12 mouse cellular contexts compared by ENCODE assay signal in the genomic region with DNA sequence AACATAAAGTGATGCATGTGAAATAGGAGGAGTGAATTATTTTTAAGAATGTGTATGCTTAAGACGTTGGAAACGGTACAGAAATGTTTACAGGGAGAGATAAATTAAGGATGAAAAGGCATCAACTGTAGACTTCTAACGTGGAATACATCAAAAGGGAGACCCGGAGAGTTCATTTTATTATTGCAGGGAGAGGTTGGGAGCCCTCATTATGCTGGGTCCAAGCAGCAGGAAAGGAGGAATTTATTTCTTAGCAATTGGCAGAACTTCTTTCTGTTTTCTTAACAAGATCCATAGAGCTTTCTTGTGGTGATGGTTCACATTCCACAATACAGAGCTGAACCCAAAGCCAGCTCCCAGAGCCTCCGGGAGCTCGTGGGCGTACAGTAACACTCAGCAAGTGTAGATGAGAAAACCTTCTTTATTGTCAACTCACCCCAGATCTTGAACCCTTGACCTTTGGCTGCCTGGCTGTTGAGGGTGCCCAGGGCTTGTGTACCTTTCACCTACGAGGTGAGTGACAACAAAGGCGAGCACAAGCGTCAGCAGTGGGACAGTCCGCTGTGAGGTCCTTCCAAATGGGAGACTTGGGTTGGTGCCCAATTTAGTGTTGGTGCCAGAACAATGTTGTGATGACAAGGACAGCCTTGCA.
DNase-seq lines count a peak whose midpoint lies in the region; ATAC-seq and TF ChIP-seq lines count a peak whose summit lies in the region.
"Had no signal": no experiment of that assay in that cellular context is flagged by ENCODE, and none has a peak within 500 bp of the region (broad histone marks: within the 10 kb centered on the region; RNA-seq: fewer than 3 reads in every experiment).

No protein-coding gene starts in this region.

- no peaks in the 10 kb centered on the region for H3K9me3 ChIP-seq in heart, embryonic 10.5 days
- H3K9me3 ChIP-seq in heart, embryonic 11.5 days (replicated peaks; ENCODE audit: control insufficient read depth, low read length): no peaks in the 10 kb centered on the region
- no peaks in the 10 kb centered on the region for H3K9me3 ChIP-seq in midbrain, embryonic 16.5 days (replicated peaks; ENCODE audit: control insufficient read depth, low read length, poor library complexity, severe bottlenecking)
- H3K9me3 ChIP-seq in midbrain, embryonic 11.5 days (ENCODE audit: control insufficient read depth, low read length): no peaks in the 10 kb centered on the region
- H3K9me3 ChIP-seq in heart, embryonic 13.5 days: no peaks in the 10 kb centered on the region
- H3K9me3 ChIP-seq: megakaryocyte, embryonic 14.5 days had no signal

- H3K9ac ChIP-seq in heart, embryonic 11.5 days (ENCODE audit: low read depth, low read length): no peak overlapping the region
- H3K9ac ChIP-seq in midbrain, embryonic 16.5 days (ENCODE audit: low read depth, low read length): no peak overlapping the region
- H3K9ac ChIP-seq in midbrain, embryonic 11.5 days (ENCODE audit: low read length): no peak overlapping the region
- H3K9ac ChIP-seq in heart, embryonic 13.5 days: no peak overlapping the region

- no peak overlapping the region for H3K4me2 ChIP-seq in heart, embryonic 11.5 days
- H3K4me2 ChIP-seq in midbrain, embryonic 16.5 days (ENCODE audit: low read length): no peak overlapping the region
- no peak overlapping the region for H3K4me2 ChIP-seq in midbrain, embryonic 11.5 days
- H3K4me2 ChIP-seq in heart, embryonic 13.5 days: no peak overlapping the region

- TF ChIP-seq POLR2A in thymus, adult 2 months (IDR thresholded peaks at IDR 0.05; ENCODE audit: control insufficient read depth, extremely low read depth, insufficient read depth, low read length, poor library complexity): no peak

- H3K27me3 ChIP-seq in heart, embryonic 10.5 days (ENCODE audit: insufficient read depth, poor library complexity, severe bottlenecking): no peaks in the 10 kb centered on the region
- no peaks in the 10 kb centered on the region for H3K27me3 ChIP-seq in heart, embryonic 11.5 days (ENCODE audit: control insufficient read depth, insufficient read depth, low read length)
- H3K27me3 ChIP-seq in midbrain, embryonic 16.5 days (ENCODE audit: control insufficient read depth, insufficient read depth, low read depth, low read length): no peaks in the 10 kb centered on the region
- H3K27me3 ChIP-seq in midbrain, embryonic 11.5 days (ENCODE audit: control insufficient read depth, insufficient read depth, low read length): no peaks in the 10 kb centered on the region
- no peaks in the 10 kb centered on the region for H3K27me3 ChIP-seq in heart, embryonic 13.5 days (replicated peaks)
- no peaks in the 10 kb centered on the region for H3K27me3 ChIP-seq in thymus, adult 2 months (ENCODE audit: control insufficient read depth, insufficient read depth, low read length)
- H3K27me3 ChIP-seq: CH12.LX; megakaryocyte, embryonic 14.5 days had no signal

- WGBS in heart, embryonic 10.5 days: 59% methylated on average over 11 of the region's 11 CpGs
- WGBS in heart, embryonic 11.5 days (ENCODE audit: insufficient replicate concordance): 62% methylated on average over 11 of the region's 11 CpGs
- 67% methylated on average over 11 of the region's 11 CpGs for WGBS in midbrain, embryonic 16.5 days
- 72% methylated on average over 11 of the region's 11 CpGs for WGBS in midbrain, embryonic 11.5 days
- WGBS in heart, embryonic 13.5 days: 57% methylated on average over 11 of the region's 11 CpGs
- WGBS in thymus, adult 2 months: 85% methylated on average over 11 of the region's 11 CpGs

- peaks cover 5% of the 10 kb centered on the region; the same call in 1 of the 2 replicates for H3K4me1 ChIP-seq in heart, embryonic 10.5 days
- peaks cover 4% of the 10 kb centered on the region for H3K4me1 ChIP-seq in heart, embryonic 11.5 days (ENCODE audit: control insufficient read depth, insufficient read depth, low read length)
- no peaks in the 10 kb centered on the region for H3K4me1 ChIP-seq in midbrain, embryonic 16.5 days (ENCODE audit: control insufficient read depth, insufficient read depth, low read length)
- no peaks in the 10 kb centered on the region for H3K4me1 ChIP-seq in midbrain, embryonic 11.5 days (ENCODE audit: control insufficient read depth, insufficient read depth, low read length)
- peaks cover 15% of the 10 kb centered on the region for H3K4me1 ChIP-seq in heart, embryonic 13.5 days
- H3K4me1 ChIP-seq in thymus, adult 2 months (replicated peaks; ENCODE audit: control insufficient read depth, insufficient read depth, low read length): no peaks in the 10 kb centered on the region

- TF ChIP-seq CTCF in thymus, adult 2 months (IDR thresholded peaks at IDR 0.05; ENCODE audit: borderline replicate concordance, control insufficient read depth, extremely low read depth, insufficient read depth, low read length, poor library complexity): no peak

- no peak overlapping the region for H3K27ac ChIP-seq in heart, embryonic 10.5 days
- no peak overlapping the region for H3K27ac ChIP-seq in heart, embryonic 11.5 days (ENCODE audit: low read depth, low read length)
- H3K27ac ChIP-seq in midbrain, embryonic 16.5 days (ENCODE audit: low read length): no peak overlapping the region
- no peak overlapping the region for H3K27ac ChIP-seq in midbrain, embryonic 11.5 days (ENCODE audit: low read depth, low read length)
- 0 out of 2 replicates have a peak overlapping the region, but pooled peaks have one; percentile 13 for H3K27ac ChIP-seq in heart, embryonic 13.5 days (replicated peaks)
- H3K27ac ChIP-seq in thymus, adult 2 months (ENCODE audit: control insufficient read depth, insufficient read depth, low read length): no peak overlapping the region

- peak; percentile 76 for DNase-seq in heart, embryonic 10.5 days (ENCODE audit: low spot score)
- no peak for DNase-seq in midbrain, embryonic 11.5 days (ENCODE audit: low spot score, missing footprints)
- peak; percentile 3 for DNase-seq in lung, postnatal 36 days
- DNase-seq in urinary bladder, postnatal 4 days (ENCODE audit: low spot score in 2 of 2): no peak
- no peak for DNase-seq in thymus, adult 2 months
- DNase-seq: gastrocnemius, postnatal 36 days had no signal

- H3K36me3 ChIP-seq in heart, embryonic 10.5 days: no peaks in the 10 kb centered on the region
- H3K36me3 ChIP-seq in heart, embryonic 11.5 days (ENCODE audit: control insufficient read depth, insufficient read depth, low read length): no peaks in the 10 kb centered on the region
- no peaks in the 10 kb centered on the region for H3K36me3 ChIP-seq in midbrain, embryonic 16.5 days (ENCODE audit: control insufficient read depth, insufficient read depth, low read length)
- H3K36me3 ChIP-seq in midbrain, embryonic 11.5 days (ENCODE audit: control insufficient read depth, insufficient read depth, low read length): no peaks in the 10 kb centered on the region
- no peaks in the 10 kb centered on the region for H3K36me3 ChIP-seq in heart, embryonic 13.5 days
- no peaks in the 10 kb centered on the region for H3K36me3 ChIP-seq in thymus, adult 2 months (ENCODE audit: control insufficient read depth, insufficient read depth, low read length)

- ATAC-seq in heart, embryonic 11.5 days (replicated peaks; ENCODE audit: insufficient number of reproducible peaks, low FRiP score, low TSS enrichment): no peak
- peak; percentile 50; the same call in 1 of the 2 replicates for ATAC-seq in midbrain, embryonic 16.5 days
- ATAC-seq in midbrain, embryonic 11.5 days (ENCODE audit: low FRiP score): no peak
- no peak for ATAC-seq in heart, embryonic 13.5 days (ENCODE audit: extremely low read depth, insufficient number of reproducible peaks, low FRiP score, low TSS enrichment)
- ATAC-seq: activated CD4-positive, CD25-positive, alpha-beta regulatory T cell, adult 4 months had no signal

- no peak overlapping the region for H3K4me3 ChIP-seq in heart, embryonic 10.5 days
- no peak overlapping the region for H3K4me3 ChIP-seq in heart, embryonic 11.5 days (ENCODE audit: low read depth, low read length)
- no peak overlapping the region for H3K4me3 ChIP-seq in midbrain, embryonic 16.5 days (ENCODE audit: low read depth, low read length)
- H3K4me3 ChIP-seq in midbrain, embryonic 11.5 days (ENCODE audit: low read depth, low read length): no peak overlapping the region
- H3K4me3 ChIP-seq in heart, embryonic 13.5 days: no peak overlapping the region
- no peak overlapping the region for H3K4me3 ChIP-seq in thymus, adult 2 months (ENCODE audit: control insufficient read depth, insufficient read depth, low read length)
- H3K4me3 ChIP-seq: megakaryocyte, embryonic 14.5 days had no signal

Comparison
In these comparisons a context has a peak if more than half of its experiments do, and no peak if none do; other contexts are left out.
1. DNase-seq: peak in heart, embryonic 10.5 days (single experiment) and lung, postnatal 36 days (single experiment); none in midbrain, embryonic 11.5 days (single experiment), urinary bladder, postnatal 4 days (0 of 2) and thymus, adult 2 months (single experiment).